Mouse (Mus musculus): ENCODE results near the gene Cpa2.

GRCm38 (mm10) chr6:30541009-30541799 lies at the start of gene Cpa2:
- TF ChIP-seq CHD1 (IDR thresholded peaks at IDR 0.05; ENCODE audit: low read depth, low read length), result no peak
- no peak for TF ChIP-seq EP300 (IDR thresholded peaks at IDR 0.05; ENCODE audit: low read depth in 1 of 2, low read length in 2 of 2)
- no peak for TF ChIP-seq RAD21 (IDR thresholded peaks at IDR 0.05; ENCODE audit: low read depth, low read length)
- no peak for TF ChIP-seq POLR2AphosphoS5 (IDR thresholded peaks at IDR 0.05; ENCODE audit: borderline replicate concordance, low read depth, low read length)
- no peak for TF ChIP-seq CTCF (IDR thresholded peaks at IDR 0.05 in 2 of 3, conservative IDR thresholded peaks at IDR 0.05 in 1 of 3; ENCODE audit: control insufficient read depth in 1 of 3, insufficient read depth in 1 of 3, low read depth in 2 of 3, low read length in 3 of 3, poor library complexity in 1 of 3, severe bottlenecking in 1 of 3)
- TF ChIP-seq USF2 (IDR thresholded peaks at IDR 0.05; ENCODE audit: borderline replicate concordance in 1 of 2, insufficient read depth in 1 of 2, low read depth in 1 of 2, low read length in 2 of 2), result no peak
- no peak for TF ChIP-seq POLR2A (IDR thresholded peaks at IDR 0.05; ENCODE audit: control insufficient read depth in 1 of 2, insufficient read depth in 1 of 2, low read depth in 1 of 2, low read length in 2 of 2, poor library complexity in 1 of 2)
- no peak for TF ChIP-seq GATA1 (IDR thresholded peaks at IDR 0.05; ENCODE audit: low read depth, low read length)
- TF ChIP-seq MAX (IDR thresholded peaks at IDR 0.05; ENCODE audit: low read length), result no peak
- TF ChIP-seq MAZ (IDR thresholded peaks at IDR 0.05; ENCODE audit: low read depth, low read length), result no peak
- TF ChIP-seq GABPA (IDR thresholded peaks at IDR 0.05; ENCODE audit: low read depth, low read length), result no peak
- no peak for TF ChIP-seq MEF2A (IDR thresholded peaks at IDR 0.05; ENCODE audit: extremely low read depth, insufficient replicate concordance, low read depth, low read length, poor library complexity, severe bottlenecking)
- TF ChIP-seq CHD2 (IDR thresholded peaks at IDR 0.05; ENCODE audit: low read length), result no peak
- no peak for TF ChIP-seq MAFK (IDR thresholded peaks at IDR 0.05; ENCODE audit: borderline replicate concordance, low read depth, low read length)
